Mouse (Mus musculus): Measurements from ENCODE around the gene Gm20890. TPM values are rescaled to one million over a fixed set of nuclear protein-coding genes. Genes with fewer than 3 reads are reported as not detected.
"Not testable (repeated sequence)": the region's sequence is repeated elsewhere in the genome, so short reads cannot be mapped to it uniquely, and the experiment has no call there.

Gm20890 gene
- not detected in 2 replicates for polyA plus RNA-seq (2015; fragmentation: Nextera tagmentation; extraction: Ambion mirVana)

DNA sequence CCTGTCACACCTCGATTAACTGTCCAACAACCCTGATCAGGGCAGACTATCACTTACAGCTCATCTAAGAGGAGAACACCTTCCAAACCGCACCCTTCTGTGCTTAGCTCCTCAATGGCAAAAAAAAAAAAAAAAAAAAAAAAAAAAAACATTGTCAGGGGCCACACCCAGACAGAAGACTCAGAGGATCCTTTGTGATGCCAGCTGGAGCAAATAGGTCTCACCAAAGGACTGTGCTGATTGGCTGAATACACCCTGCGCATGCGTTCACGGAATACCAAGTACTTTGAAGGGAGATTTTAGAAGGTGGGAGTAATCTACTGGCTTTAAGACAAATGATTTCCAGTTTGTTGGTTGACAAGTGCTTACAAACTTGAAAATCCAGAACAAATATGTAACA, at the start of gene Gm20890:
Gene Gm20890, minus strand, starts transcription at position 101 of the 400 bp plus-strand sequence.
- H3K27ac ChIP-seq; H3K4me3 ChIP-seq (replicated peaks; ENCODE audit: low read depth, low read length); H3K4me1 ChIP-seq (replicated peaks; ENCODE audit: insufficient read depth, low read length); H3K9ac ChIP-seq (ENCODE audit: low read depth, low read length); DNase-seq (ENCODE audit: low spot score); H3K4me2 ChIP-seq (ENCODE audit: low read length); ATAC-seq (replicated peaks; ENCODE audit: low FRiP score, low read depth); H3K9me3 ChIP-seq (replicated peaks; ENCODE audit: low read length); H3K27me3 ChIP-seq (ENCODE audit: insufficient read depth, low read length); H3K36me3 ChIP-seq (ENCODE audit: insufficient read depth, low read length): not testable (repeated sequence)
- WGBS, result no CpG with 5 or more reads among the region's 5 CpGs
